Mouse (Mus musculus) heart, postnatal 0 days (tissue): Measurements from ENCODE around the gene Olfr1500.

Experiments used
- CTCF ChIP-seq: IDR thresholded peaks from 2 replicates; pipeline ENCODE4 v1.5.1; 2016; ENCODE audit warnings: antibody characterized with exemption, control low read depth, low read depth
- EP300 ChIP-seq: IDR thresholded peaks from 2 replicates; pipeline ENCODE4 v1.6.1; 2016; ENCODE audit warnings: antibody characterized with exemption, low read depth

- TF ChIP-seq CTCF = no peak
- TF ChIP-seq EP300 = no peak
Observed at GRCm38 (mm10) chr19:13830388-13830787, at the start of gene Olfr1500.
